Mouse (Mus musculus) heart, embryonic 16.5 days (tissue): ENCODE results near the gene Prf1. TPM values are rescaled to one million over a fixed set of nuclear protein-coding genes. Genes with fewer than 3 reads are reported as not detected.

Experiments
- ATAC-seq: fragments of 200-750 bp; cut with Nextera tagmentation; replicated peaks from 2 replicates; pipeline ENCODE4 v1.8.0; 2017; ENCODE audit warnings: moderate number of reproducible peaks; ENCODE audit not compliant: insufficient read depth, low FRiP score; ENCODE audit errors: extremely low read depth
- H3K27ac ChIP-seq: fragments of 300-500 bp; sonication (generic); 2 replicates; pipeline ENCODE4 v1.5.1; 2014; ENCODE audit warnings: mild to moderate bottlenecking, low read length, control low read depth, moderate library complexity
- H3K27me3 ChIP-seq: fragments of 300-500 bp; sonication (generic); 2 replicates; pipeline ENCODE4 v1.6.1; 2014; ENCODE audit warnings: low read length, mixed read lengths; ENCODE audit not compliant: control insufficient read depth, insufficient read depth
- H3K36me3 ChIP-seq: fragments of 300-500 bp; sonication (generic); 2 replicates; pipeline ENCODE4 v1.6.1; 2014; ENCODE audit not compliant: control insufficient read depth, insufficient read depth
- H3K4me1 ChIP-seq: fragments of 300-500 bp; sonication (generic); 2 replicates; pipeline ENCODE4 v1.6.1; 2014; ENCODE audit warnings: low read length, mixed read lengths; ENCODE audit not compliant: control insufficient read depth, insufficient read depth
- H3K4me2 ChIP-seq: fragments of 300-500 bp; sonication (generic); 2 replicates; pipeline ENCODE4 v1.6.1; 2014; ENCODE audit warnings: low read depth, mild to moderate bottlenecking, control low read depth, low read length
- H3K4me3 ChIP-seq: fragments of 300-500 bp; sonication (generic); 2 replicates; pipeline ENCODE4 v1.5.1; 2014; ENCODE audit warnings: mild to moderate bottlenecking, control low read depth, low read length
- H3K9ac ChIP-seq: fragments of 300-500 bp; sonication (generic); 2 replicates; pipeline ENCODE4 v1.6.1; 2014; ENCODE audit warnings: low read length, control low read depth
- H3K9me3 ChIP-seq: fragments of 300-500 bp; sonication (generic); replicated peaks from 2 replicates; pipeline ENCODE4 v1.6.1; 2016; ENCODE audit warnings: low read length; ENCODE audit not compliant: control insufficient read depth
- WGBS: fragments of 180-500 bp; shearing (Covaris S2); extraction: QIAGEN DNeasy Blood & Tissue Kit; methylation state at CpG from one replicate; pipeline ENCODE4 v1.1.7; 2014; 5-methylcytosine and 5-hydroxymethylcytosine counted together
- polyA plus RNA-seq: library from polyadenylated mRNA; unstranded; fragments of >200 nt; fragmentation: Nextera tagmentation; extraction: Ambion mirVana; gene quantifications from 2 replicates; pipeline ENCODE4 v1.2.1, GENCODE M21; 2015

The Prf1 gene
- polyA plus RNA-seq, 1 experiment from 2014 or later, result 0.13 TPM

DNA sequence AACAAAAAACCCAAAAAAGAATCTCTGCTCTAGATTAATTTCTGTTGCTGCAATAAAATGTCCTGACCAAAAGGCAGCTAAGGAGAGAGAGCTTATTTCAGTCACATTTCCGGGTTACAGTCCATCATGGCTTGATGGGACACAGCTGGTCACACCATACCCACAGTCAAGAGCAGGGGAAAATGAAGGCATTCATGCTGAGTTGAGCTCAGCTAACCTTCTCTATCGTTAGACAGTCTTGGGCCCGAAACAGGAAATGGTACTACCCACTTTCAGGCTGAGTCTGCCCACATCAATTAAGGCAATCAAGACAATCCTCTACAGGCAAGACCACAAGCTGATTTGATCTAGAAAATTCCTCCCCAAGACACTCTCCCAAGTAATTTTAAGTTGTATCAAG, 3.4 kb downstream of the Prf1 start:
- Histone ChIP-seq H3K27ac (no peak overlapping the region), H3K27me3 (no peaks in the 10 kb centered on the region), H3K4me3 (no peak overlapping the region), H3K36me3 (no peaks in the 10 kb centered on the region), H3K9ac (no peak overlapping the region), H3K4me1 (no peaks in the 10 kb centered on the region), H3K4me2 (no peak overlapping the region), H3K9me3 (no peaks in the 10 kb centered on the region)
- no peak for ATAC-seq
- WGBS, result 67% methylated on average over 3 of the region's 3 CpGs

DNA sequence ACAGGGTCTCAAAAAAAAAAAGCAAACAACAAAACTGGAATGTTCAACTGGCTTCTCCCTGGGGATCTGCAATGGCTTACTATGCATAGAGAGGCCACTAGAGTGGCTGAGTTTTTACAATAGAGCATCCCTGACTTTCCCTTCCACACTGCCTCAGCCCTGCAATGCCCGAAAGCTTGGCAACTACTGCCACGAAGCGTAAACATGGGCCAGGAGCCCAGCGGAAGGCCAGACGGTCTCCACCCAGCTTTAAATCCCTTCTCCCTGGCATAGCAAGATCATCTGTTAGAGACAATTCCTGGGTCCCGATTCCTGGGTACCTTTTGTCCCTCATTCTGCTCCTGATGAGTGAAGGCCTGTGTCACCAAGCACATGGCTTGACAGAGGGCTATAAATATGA, 6.4 kb downstream of the Prf1 start:
- no peak for ATAC-seq
- H3K27me3 ChIP-seq, result no peaks in the 10 kb centered on the region
- no peak overlapping the region for H3K9ac ChIP-seq
- no peaks in the 10 kb centered on the region for H3K4me1 ChIP-seq
- H3K4me2 ChIP-seq, result no peak overlapping the region
- no peaks in the 10 kb centered on the region for H3K9me3 ChIP-seq
- no peak overlapping the region for H3K27ac ChIP-seq
- no peak overlapping the region for H3K4me3 ChIP-seq
- H3K36me3 ChIP-seq, result no peaks in the 10 kb centered on the region
- WGBS, result 75% methylated on average over 6 of the region's 6 CpGs

DNA sequence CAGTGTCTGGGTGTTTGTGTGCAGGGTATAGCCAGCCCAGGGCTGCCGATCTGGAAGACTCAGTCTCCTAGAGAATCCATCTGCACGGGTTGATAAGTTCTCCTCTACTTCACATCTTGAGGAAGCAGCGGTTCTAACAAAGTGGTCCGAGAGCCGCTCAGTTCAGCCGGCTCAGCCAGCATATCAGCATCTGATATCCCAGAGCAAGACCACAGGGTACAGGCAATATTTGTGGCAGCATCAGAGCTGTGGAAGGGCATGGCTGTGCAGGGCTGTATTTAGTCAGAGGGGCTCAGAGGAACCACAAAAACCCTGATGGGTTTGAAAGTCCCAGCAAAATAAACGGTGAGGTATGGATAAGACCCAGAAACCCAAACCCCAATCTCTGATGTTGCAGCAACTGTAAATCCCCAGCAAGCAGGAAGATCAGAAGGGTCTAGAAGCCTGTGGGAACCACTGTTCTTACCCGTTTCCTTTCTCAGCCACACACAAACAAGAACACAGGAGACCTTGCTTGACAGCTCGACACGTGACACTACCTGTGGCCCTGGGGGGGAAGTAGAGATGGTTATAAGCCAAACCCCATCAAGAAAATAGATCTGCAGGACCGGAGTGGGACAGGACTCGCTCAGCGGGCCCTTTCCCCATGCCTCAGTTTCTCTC, 8.4 kb downstream of the Prf1 start:
- H3K9ac ChIP-seq, result no peak overlapping the region
- no peak overlapping the region for H3K27ac ChIP-seq
- no peak overlapping the region for H3K4me2 ChIP-seq
- H3K9me3 ChIP-seq, result no peaks in the 10 kb centered on the region
- WGBS, result 72% methylated on average over 13 of the region's 13 CpGs
- no peaks in the 10 kb centered on the region for H3K36me3 ChIP-seq
- H3K4me3 ChIP-seq, result no peak overlapping the region
- no peaks in the 10 kb centered on the region for H3K27me3 ChIP-seq
- no peak for ATAC-seq
- no peaks in the 10 kb centered on the region for H3K4me1 ChIP-seq

DNA sequence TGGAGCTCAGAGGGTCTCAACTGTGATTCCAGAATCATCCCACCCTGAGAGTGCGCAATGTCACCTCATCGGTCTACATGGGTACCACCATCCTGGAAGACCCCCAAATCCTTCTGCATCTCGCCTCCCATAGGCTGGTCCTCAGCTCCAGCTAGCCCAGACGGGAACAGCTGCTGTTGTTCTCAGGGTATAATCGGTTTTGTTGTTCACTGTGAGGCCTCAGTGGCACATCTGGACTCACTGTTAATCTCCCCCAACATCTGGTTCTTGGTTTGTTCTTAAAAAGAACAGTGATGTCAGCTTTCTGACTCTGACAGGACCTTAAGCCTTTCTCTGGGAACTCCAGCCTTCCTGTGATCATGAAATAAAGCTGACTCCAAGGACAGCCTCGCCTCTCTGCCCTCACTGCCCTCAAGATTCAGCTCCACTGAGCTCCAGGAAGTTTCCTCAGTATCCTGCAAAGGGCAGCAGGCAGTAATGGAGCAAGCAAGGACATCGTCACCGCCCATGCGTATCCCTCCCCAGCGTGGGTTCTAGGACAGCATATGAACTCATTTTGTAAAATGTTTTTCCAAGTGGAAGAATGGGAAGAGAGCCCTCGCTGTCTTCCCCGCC, 11.2 kb downstream of the Prf1 start:
- 69% methylated on average over 12 of the region's 12 CpGs for WGBS
- no peak for ATAC-seq
- no peak overlapping the region for H3K27ac ChIP-seq

DNA sequence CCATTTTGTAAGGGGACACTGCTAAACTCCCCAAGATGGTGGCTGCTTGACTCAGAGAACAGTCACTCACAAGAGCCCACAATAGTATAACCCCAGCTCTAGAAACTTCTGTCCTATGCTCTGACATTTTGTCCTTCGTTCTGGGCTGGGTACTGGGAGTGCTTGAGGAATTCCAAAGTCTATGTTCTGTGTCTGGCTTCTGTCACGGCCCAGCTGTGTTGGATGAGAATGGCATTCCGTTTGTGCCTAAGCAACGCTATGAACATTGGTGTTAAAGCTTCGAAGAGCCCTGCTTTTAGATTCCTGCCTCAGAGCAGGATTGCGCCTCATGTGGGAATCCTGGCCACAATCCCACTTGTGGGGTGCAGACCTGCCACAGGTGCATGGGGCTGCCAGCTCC, 14.5 kb downstream of the Prf1 start:
- H3K4me3 ChIP-seq, result no peak overlapping the region
- H3K36me3 ChIP-seq, result no peaks in the 10 kb centered on the region
- H3K9ac ChIP-seq, result peak overlapping the region; percentile 21; the same call in 1 of the 2 replicates
- H3K9me3 ChIP-seq, result no peaks in the 10 kb centered on the region
- peak; percentile 81 for ATAC-seq
- H3K4me1 ChIP-seq, result peaks cover 9% of the 10 kb centered on the region
- H3K27ac ChIP-seq, result peak overlapping the region; percentile 85
- no peak overlapping the region for H3K4me2 ChIP-seq
- 25% methylated on average over 6 of the region's 6 CpGs for WGBS
- no peaks in the 10 kb centered on the region for H3K27me3 ChIP-seq

More for the DNA sequence above, 11.2 kb downstream of the Prf1 start:
- Histone ChIP-seq H3K4me3 (no peak overlapping the region), H3K4me2 (no peak overlapping the region), H3K36me3 (no peaks in the 10 kb centered on the region), H3K9ac (no peak overlapping the region), H3K27me3 (no peaks in the 10 kb centered on the region), H3K4me1 (peaks cover 9% of the 10 kb centered on the region), H3K9me3 (no peaks in the 10 kb centered on the region)

GRCm38 (mm10) chr10:61312754-61313153, 15.1 kb downstream of the Prf1 start:
- Histone ChIP-seq H3K9me3 (no peaks in the 10 kb centered on the region), H3K36me3 (no peaks in the 10 kb centered on the region), H3K4me3 (no peak overlapping the region), H3K4me1 (peaks cover 9% of the 10 kb centered on the region), H3K9ac (peak overlapping the region; percentile 21; the same call in 1 of the 2 replicates), H3K4me2 (no peak overlapping the region), H3K27ac (peak overlapping the region; percentile 85), H3K27me3 (no peaks in the 10 kb centered on the region)
- 0 out of 2 replicates have a peak, but pooled peaks have one; percentile 8 for ATAC-seq
- WGBS, result 54% methylated on average over 7 of the region's 7 CpGs

DNA sequence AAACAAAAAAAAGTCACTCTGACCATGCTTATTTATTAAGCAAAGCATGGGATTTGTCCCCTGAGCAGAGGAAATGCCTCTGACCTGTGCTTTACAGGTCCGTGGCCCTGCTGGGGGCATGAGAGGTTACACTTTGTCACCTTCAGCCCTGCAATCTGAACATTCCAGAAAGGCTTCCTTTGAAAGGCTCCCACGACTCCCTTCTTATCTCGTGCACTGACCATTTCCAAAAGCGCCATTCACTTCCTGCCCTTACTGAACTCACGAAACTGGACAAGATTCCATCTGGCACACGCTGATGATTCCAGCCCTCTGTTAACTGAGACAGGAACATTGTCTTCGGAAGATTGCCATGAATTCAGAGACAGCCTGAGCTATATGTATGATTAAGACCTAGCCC, 16.1 kb downstream of the Prf1 start:
- Histone ChIP-seq H3K36me3 (no peaks in the 10 kb centered on the region), H3K4me1 (peaks cover 9% of the 10 kb centered on the region), H3K4me3 (no peak overlapping the region), H3K9ac (no peak overlapping the region), H3K27me3 (no peaks in the 10 kb centered on the region), H3K9me3 (no peaks in the 10 kb centered on the region), H3K4me2 (no peak overlapping the region), H3K27ac (no peak overlapping the region)
- WGBS, result 28% methylated on average over 7 of the region's 7 CpGs
- ATAC-seq, result no peak

DNA sequence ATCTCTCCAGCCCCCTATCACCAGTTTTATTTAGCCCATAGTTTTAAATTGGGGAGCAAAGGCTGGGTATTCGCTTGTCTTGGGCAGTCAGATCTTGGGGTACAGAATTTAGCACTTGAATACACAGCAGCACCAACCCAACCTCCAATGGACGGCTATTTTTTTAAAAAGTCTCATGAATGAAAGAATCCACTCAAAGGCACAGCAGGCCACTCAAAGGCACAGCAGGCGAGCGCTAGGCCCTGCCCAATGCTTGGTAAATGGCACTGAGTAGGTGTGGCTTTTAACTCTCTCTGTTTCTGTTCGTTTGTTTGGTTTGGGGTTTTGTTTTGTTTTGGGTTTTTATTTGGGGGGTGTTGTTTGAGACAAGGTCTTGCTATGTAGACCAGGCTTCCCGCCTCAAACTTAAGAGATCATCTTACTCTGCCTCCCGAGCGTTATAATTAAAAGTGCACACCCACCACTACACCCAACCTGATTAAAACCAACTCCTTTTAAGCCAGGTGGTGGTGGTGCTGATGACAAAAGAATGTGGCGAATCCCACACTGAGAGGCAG, 17.8 kb downstream of the Prf1 start:
- WGBS, result 73% methylated on average over 9 of the region's 9 CpGs
- H3K9me3 ChIP-seq, result no peaks in the 10 kb centered on the region
- no peak overlapping the region for H3K27ac ChIP-seq

GRCm38 (mm10) chr10:61318527-61318926, 20.9 kb downstream of the Prf1 start:
- H3K27ac ChIP-seq, result no peak overlapping the region
- H3K9me3 ChIP-seq, result no peaks in the 10 kb centered on the region
- no peaks in the 10 kb centered on the region for H3K27me3 ChIP-seq
- H3K9ac ChIP-seq, result no peak overlapping the region
- peaks cover 23% of the 10 kb centered on the region for H3K36me3 ChIP-seq
- WGBS, result 92% methylated on average over 3 of the region's 3 CpGs
- no peak overlapping the region for H3K4me3 ChIP-seq
- peaks cover 3% of the 10 kb centered on the region; the same call in 1 of the 2 replicates for H3K4me1 ChIP-seq
- ATAC-seq, result no peak
- H3K4me2 ChIP-seq, result no peak overlapping the region

More for the DNA sequence above, 17.8 kb downstream of the Prf1 start:
- peaks cover 10% of the 10 kb centered on the region for H3K36me3 ChIP-seq
- H3K4me3 ChIP-seq, result no peak overlapping the region
- H3K4me2 ChIP-seq, result no peak overlapping the region
- no peak for ATAC-seq
- peaks cover 9% of the 10 kb centered on the region for H3K4me1 ChIP-seq
- no peak overlapping the region for H3K9ac ChIP-seq
- no peaks in the 10 kb centered on the region for H3K27me3 ChIP-seq
